Mouse (Mus musculus): ENCODE data around the gene Ankrd17.
"Not testable (repeated sequence)": the region's sequence is repeated elsewhere in the genome, so short reads cannot be mapped to it uniquely, and the experiment has no call there.

Ankrd17 gene

GRCm38 (mm10) chr5:90338177-90339091 is 27.9 kb downstream of the Ankrd17 start:
- no peak for DNase-seq (ENCODE audit: low spot score)

GRCm38 (mm10) chr5:90332478-90332877 is 33.9 kb downstream of the Ankrd17 start:
- no peak for DNase-seq (ENCODE audit: low spot score)

- no peak for DNase-seq (ENCODE audit: low spot score)
These were observed 35.3 kb downstream of the Ankrd17 start for GRCm38 (mm10) chr5:90331071-90331470.

- no peak for DNase-seq (ENCODE audit: low spot score)
These were observed 68.0 kb downstream of the Ankrd17 start for GRCm38 (mm10) chr5:90298396-90298795.

GRCm38 (mm10) chr5:90289887-90290286 is 76.5 kb downstream of the Ankrd17 start:
- DNase-seq (ENCODE audit: low spot score): no peak

GRCm38 (mm10) chr5:90286559-90286958 is 79.8 kb downstream of the Ankrd17 start:
- DNase-seq (ENCODE audit: low spot score): no peak

- DNase-seq (ENCODE audit: low spot score): no peak
These were observed 86.3 kb downstream of the Ankrd17 start for GRCm38 (mm10) chr5:90280061-90280460.

- DNase-seq (ENCODE audit: low spot score): no peak
These were observed 87.0 kb downstream of the Ankrd17 start for GRCm38 (mm10) chr5:90279418-90279817.

- no peak for DNase-seq (ENCODE audit: low spot score)
These were observed 88.9 kb downstream of the Ankrd17 start for GRCm38 (mm10) chr5:90277443-90277842.

- no peak for DNase-seq (ENCODE audit: low spot score)
These were observed 91.6 kb downstream of the Ankrd17 start for GRCm38 (mm10) chr5:90274806-90275205.

GRCm38 (mm10) chr5:90262230-90262629 is 104.1 kb downstream of the Ankrd17 start:
- DNase-seq (ENCODE audit: low spot score): not testable (repeated sequence)

GRCm38 (mm10) chr5:90257023-90257422 is 109.4 kb downstream of the Ankrd17 start:
- DNase-seq (ENCODE audit: low spot score): no peak

GRCm38 (mm10) chr5:90247503-90247902 is 118.9 kb downstream of the Ankrd17 start:
- no peak for DNase-seq (ENCODE audit: low spot score)

GRCm38 (mm10) chr5:90246987-90247386 is 119.4 kb downstream of the Ankrd17 start:
- DNase-seq (ENCODE audit: low spot score): no peak

- DNase-seq (ENCODE audit: low spot score): no peak
These were observed 119.8 kb downstream of the Ankrd17 start for GRCm38 (mm10) chr5:90246567-90246966.

- DNase-seq (ENCODE audit: low spot score): no peak
These were observed 121.0 kb downstream of the Ankrd17 start for GRCm38 (mm10) chr5:90245416-90245815.

GRCm38 (mm10) chr5:90235217-90235616 is 131.2 kb downstream of the Ankrd17 start:
- no peak for DNase-seq (ENCODE audit: low spot score)

- DNase-seq (ENCODE audit: low spot score): no peak
These were observed 133.1 kb downstream of the Ankrd17 start for GRCm38 (mm10) chr5:90233305-90233704.

GRCm38 (mm10) chr5:90229760-90230159 is 136.6 kb downstream of the Ankrd17 start:
- no peak for DNase-seq (ENCODE audit: low spot score)

- no peak for DNase-seq (ENCODE audit: low spot score)
These were observed 139.7 kb downstream of the Ankrd17 start for GRCm38 (mm10) chr5:90226696-90227095.

GRCm38 (mm10) chr5:90224730-90225129 is 141.6 kb downstream of the Ankrd17 start:
- no peak for DNase-seq (ENCODE audit: low spot score)

- DNase-seq (ENCODE audit: low spot score): peak; percentile 96
These were observed 142.6 kb downstream of the Ankrd17 start, which contains the start of gene Cox18 for GRCm38 (mm10) chr5:90223534-90224381. Gene Cox18, minus strand, starts transcription at chr5:90224001.

- DNase-seq (ENCODE audit: low spot score): no peak
These were observed 143.4 kb downstream of the Ankrd17 start for GRCm38 (mm10) chr5:90222937-90223336.

Measured in left cerebral cortex, adult 11 months (tissue).